Mouse (Mus musculus) stomach, postnatal 0 days (tissue): ENCODE measurements at regions not wholly inside any gene's neighbourhood (a gene's known extent, or its start where the extent isn't known, plus 50 kb on each side); places are given as distances from the start of the nearest gene placed in this dataset.

ENCODE experiments used
- ATAC-seq: fragments of 200-750 bp; cut with Nextera tagmentation; 2 replicates; pipeline ENCODE4 v1.8.0; 2017; ENCODE audit not compliant: low FRiP score, low TSS enrichment
- DNase-seq: peaks from one replicate; pipeline ENCODE4 v3.0.0-alpha.2; 2016; ENCODE audit warnings: low spot score
- H3K27ac ChIP-seq: fragments of 300-500 bp; sonication (generic); replicated peaks from 2 replicates; pipeline ENCODE4 v1.5.1; 2014; ENCODE audit warnings: mild to moderate bottlenecking, control low read depth
- H3K27me3 ChIP-seq: fragments of 300-500 bp; sonication (generic); 2 replicates; pipeline ENCODE4 v1.6.1; 2014; ENCODE audit warnings: low read length; ENCODE audit not compliant: control insufficient read depth, insufficient read depth
- H3K36me3 ChIP-seq: fragments of 300-500 bp; sonication (generic); 2 replicates; pipeline ENCODE4 v1.6.1; 2014; ENCODE audit warnings: low read length, mixed read lengths; ENCODE audit not compliant: control insufficient read depth, insufficient read depth
- H3K4me1 ChIP-seq: fragments of 300-500 bp; sonication (generic); replicated peaks from 2 replicates; pipeline ENCODE4 v1.6.1; 2014; ENCODE audit warnings: antibody characterized with exemption; ENCODE audit not compliant: control insufficient read depth, insufficient read depth
- H3K4me2 ChIP-seq: fragments of 300-500 bp; sonication (generic); replicated peaks from 2 replicates; pipeline ENCODE4 v1.6.1; 2014; ENCODE audit warnings: low read depth, mild to moderate bottlenecking, control low read depth, moderate library complexity
- H3K4me3 ChIP-seq: fragments of 300-500 bp; sonication (generic); 2 replicates; pipeline ENCODE4 v1.5.1; 2014; ENCODE audit warnings: low read depth, low read length, control low read depth
- H3K9ac ChIP-seq: fragments of 300-500 bp; sonication (generic); 2 replicates; pipeline ENCODE4 v1.6.1; 2014; ENCODE audit warnings: mild to moderate bottlenecking, low read length, control low read depth, mixed read lengths
- H3K9me3 ChIP-seq: fragments of 300-500 bp; sonication (generic); 2 replicates; pipeline ENCODE4 v1.6.1; 2016; ENCODE audit warnings: low read length; ENCODE audit not compliant: control insufficient read depth
- CTCF ChIP-seq: IDR thresholded peaks from 2 replicates; pipeline ENCODE4 v1.5.1; 2016; ENCODE audit warnings: antibody characterized with exemption, low read depth, mild to moderate bottlenecking, moderate library complexity
- EP300 ChIP-seq: optimal IDR thresholded peaks from 2 replicates; pipeline ENCODE3; 2016; ENCODE audit warnings: antibody characterized with exemption
- WGBS: fragments of 180-500 bp; shearing (Covaris S2); extraction: QIAGEN DNeasy Blood & Tissue Kit; methylation state at CpG from one replicate; pipeline ENCODE4 v1.1.7; 2014; 5-methylcytosine and 5-hydroxymethylcytosine counted together

DNA sequence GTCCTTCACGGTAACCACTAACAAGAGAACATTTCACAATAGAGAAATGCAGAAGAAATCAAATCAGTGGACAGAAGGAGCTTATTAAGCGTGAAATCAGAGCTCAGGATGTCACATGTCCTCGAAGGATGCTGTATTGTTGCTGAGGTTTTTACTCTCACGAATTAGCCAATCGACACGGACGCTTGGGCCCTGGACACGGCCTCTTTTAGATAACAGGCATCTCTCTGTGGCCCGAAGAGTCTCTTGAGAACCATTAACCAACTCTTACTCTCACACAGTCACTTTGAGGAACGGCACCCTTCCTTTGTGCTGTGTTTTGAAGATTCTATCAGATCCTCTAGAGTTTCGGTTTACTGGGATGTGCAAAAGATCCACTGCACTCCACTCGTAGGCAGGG is 128.2 kb downstream of the Tsen15 start:
- Histone ChIP-seq H3K27me3 (no peaks in the 10 kb centered on the region), H3K4me3 (no peak overlapping the region), H3K9ac (no peak overlapping the region), H3K4me1 (no peaks in the 10 kb centered on the region), H3K9me3 (no peaks in the 10 kb centered on the region), H3K4me2 (no peak overlapping the region), H3K36me3 (no peaks in the 10 kb centered on the region), H3K27ac (no peak overlapping the region)
- ATAC-seq, result no peak
- TF ChIP-seq EP300 (no peak), CTCF (no peak)
- no peak for DNase-seq
- 82% methylated on average over 12 of the region's 12 CpGs for WGBS

DNA sequence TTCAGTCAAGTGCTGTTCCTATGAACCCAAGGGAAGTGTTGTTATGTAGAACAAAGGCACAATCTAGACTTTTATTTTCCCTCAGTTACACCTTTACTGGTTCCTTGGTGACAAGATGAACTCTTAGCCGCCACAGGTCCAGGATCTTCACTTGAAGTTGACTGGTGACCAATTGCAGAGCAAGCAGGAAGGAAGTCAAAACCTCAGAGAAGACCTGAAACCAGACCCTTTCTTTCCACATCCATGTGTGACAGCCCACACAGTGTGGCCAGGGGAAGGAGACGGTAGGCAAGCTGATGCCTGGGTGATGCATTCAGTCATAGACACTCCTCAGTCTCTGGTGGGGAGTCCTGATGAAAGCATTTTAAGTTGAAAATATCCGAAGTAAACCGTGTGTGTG is 132.6 kb downstream of the Tsen15 start:
- no peak for TF ChIP-seq CTCF
- no peak for TF ChIP-seq EP300
- Histone ChIP-seq H3K9ac (no peak overlapping the region), H3K4me3 (no peak overlapping the region), H3K9me3 (no peaks in the 10 kb centered on the region), H3K4me2 (no peak overlapping the region), H3K4me1 (no peaks in the 10 kb centered on the region), H3K36me3 (no peaks in the 10 kb centered on the region), H3K27ac (no peak overlapping the region), H3K27me3 (no peaks in the 10 kb centered on the region)
- ATAC-seq, result no peak
- no peak for DNase-seq
- 84% methylated on average over 4 of the region's 4 CpGs for WGBS

DNA sequence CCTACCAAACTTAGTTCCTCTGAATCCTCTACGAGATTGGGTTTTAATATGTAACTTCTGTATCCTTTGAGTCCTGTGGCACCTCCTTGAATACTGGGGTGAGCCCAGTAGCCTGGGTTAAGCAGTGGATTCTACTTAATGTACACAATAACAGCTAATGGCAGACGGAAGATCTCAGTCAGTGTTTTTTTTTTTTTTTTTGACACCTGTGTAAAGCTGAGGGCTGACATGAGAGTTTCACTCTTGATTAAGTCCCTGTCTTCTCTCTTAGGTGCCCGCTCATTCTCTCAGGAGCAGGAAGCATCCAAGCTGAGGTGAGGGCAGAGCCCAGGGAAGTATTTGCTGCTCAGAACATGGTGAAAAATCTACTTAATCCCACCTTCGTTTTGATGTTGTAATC is 133.0 kb downstream of the Tsen15 start:
- Histone ChIP-seq H3K27me3 (no peaks in the 10 kb centered on the region), H3K9me3 (no peaks in the 10 kb centered on the region), H3K4me1 (no peaks in the 10 kb centered on the region), H3K4me2 (no peak overlapping the region), H3K36me3 (no peaks in the 10 kb centered on the region), H3K9ac (no peak overlapping the region), H3K4me3 (no peak overlapping the region), H3K27ac (no peak overlapping the region)
- 61% methylated on average over 4 of the region's 4 CpGs for WGBS
- no peak for TF ChIP-seq EP300
- TF ChIP-seq CTCF, result no peak
- no peak for ATAC-seq
- no peak for DNase-seq

DNA sequence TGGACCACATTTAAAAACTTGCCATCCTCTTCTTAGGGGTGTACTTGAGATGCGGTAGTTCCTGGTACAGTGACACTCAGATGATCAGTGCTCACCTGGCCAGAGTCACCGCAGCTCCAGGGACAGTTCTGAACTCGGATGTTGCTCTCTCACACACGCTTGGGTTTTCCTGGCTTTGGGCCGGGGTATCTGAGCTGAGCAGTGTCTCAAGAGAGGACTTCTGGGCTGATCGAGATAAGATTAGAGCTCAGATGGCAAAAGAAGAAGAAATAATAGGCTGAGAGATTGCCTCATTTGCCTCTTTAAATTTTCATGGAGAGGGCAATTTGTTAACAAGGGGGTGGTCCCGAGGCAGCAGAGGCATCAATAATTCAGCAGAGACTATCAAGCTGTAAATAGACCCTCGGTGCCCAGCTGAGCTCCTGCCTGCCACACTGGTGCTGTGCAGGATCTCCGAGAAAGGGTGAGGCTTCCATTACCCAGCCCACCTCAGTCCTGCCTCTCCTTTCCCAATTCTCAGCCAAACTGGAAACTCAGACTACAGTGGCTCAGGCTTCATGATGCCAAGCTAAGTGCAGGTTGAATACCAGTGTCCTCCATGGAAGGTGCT is 133.7 kb downstream of the Tsen15 start:
- H3K9me3 ChIP-seq, result no peaks in the 10 kb centered on the region
- WGBS, result 70% methylated on average over 9 of the region's 9 CpGs
- no peak overlapping the region for H3K9ac ChIP-seq
- ATAC-seq, result no peak
- H3K4me1 ChIP-seq, result no peaks in the 10 kb centered on the region
- DNase-seq, result no peak
- no peak overlapping the region for H3K4me2 ChIP-seq
- TF ChIP-seq EP300 (no peak), CTCF (no peak)
- H3K27ac ChIP-seq, result no peak overlapping the region
- H3K27me3 ChIP-seq, result no peaks in the 10 kb centered on the region
- H3K4me3 ChIP-seq, result no peak overlapping the region
- H3K36me3 ChIP-seq, result no peaks in the 10 kb centered on the region

DNA sequence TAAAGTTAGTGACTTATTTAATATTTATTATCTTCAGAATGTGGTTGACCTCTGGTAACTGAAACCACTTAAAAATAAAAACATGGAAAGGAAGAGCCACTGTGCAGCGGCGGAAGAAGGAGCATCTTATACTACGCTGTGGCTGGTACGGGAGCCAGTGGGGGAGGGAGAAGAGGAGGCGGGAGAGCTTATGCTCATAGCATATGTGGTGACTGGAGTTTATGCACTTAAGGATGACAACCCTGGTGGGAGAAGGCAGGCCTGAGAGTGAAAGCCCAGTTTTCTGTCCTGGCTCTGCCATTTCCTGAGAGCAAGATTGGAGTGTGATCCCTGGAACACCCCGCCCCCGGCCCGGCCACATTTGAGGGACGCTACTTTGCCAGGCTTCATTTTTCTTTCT is 145.5 kb downstream of the Tsen15 start:
- Histone ChIP-seq H3K27me3 (no peaks in the 10 kb centered on the region), H3K9ac (no peak overlapping the region), H3K36me3 (no peaks in the 10 kb centered on the region), H3K4me2 (no peak overlapping the region), H3K4me3 (no peak overlapping the region), H3K9me3 (no peaks in the 10 kb centered on the region), H3K27ac (no peak overlapping the region), H3K4me1 (no peaks in the 10 kb centered on the region)
- TF ChIP-seq EP300 (no peak), CTCF (no peak)
- WGBS, result 91% methylated on average over 9 of the region's 9 CpGs
- no peak for ATAC-seq
- no peak for DNase-seq

DNA sequence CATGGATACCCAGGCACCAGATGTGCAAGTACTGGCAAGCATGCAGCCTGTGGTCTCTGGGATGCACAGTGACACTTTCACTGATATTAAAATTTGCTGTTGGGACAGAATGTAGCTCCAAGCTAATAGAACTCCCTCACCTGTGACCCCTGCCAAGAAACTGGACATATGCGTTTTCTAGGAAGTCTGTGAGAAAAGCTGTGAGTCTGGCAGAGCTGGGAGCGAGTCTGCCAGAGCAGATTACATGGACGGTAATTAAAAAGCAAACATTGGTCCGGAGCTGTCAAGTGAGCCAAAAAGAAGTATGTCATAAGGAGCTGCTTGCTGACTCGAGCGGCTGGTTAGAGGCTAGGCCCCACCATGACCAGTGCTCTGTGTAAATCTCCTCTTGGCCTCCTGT is 147.1 kb downstream of the Tsen15 start:
- WGBS, result 18% methylated on average over 6 of the region's 6 CpGs

More for the DNA sequence above, 147.1 kb downstream of the Tsen15 start:
- TF ChIP-seq CTCF (no peak), EP300 (no peak)
- ATAC-seq (peak; percentile 42; the same call in 1 of the 2 replicates), DNase-seq (no peak)
- no peak overlapping the region for H3K4me2 ChIP-seq
- no peaks in the 10 kb centered on the region for H3K27me3 ChIP-seq
- H3K9ac ChIP-seq, result no peak overlapping the region
- no peak overlapping the region for H3K27ac ChIP-seq
- H3K4me1 ChIP-seq, result no peaks in the 10 kb centered on the region
- no peaks in the 10 kb centered on the region for H3K36me3 ChIP-seq
- no peaks in the 10 kb centered on the region for H3K9me3 ChIP-seq
- H3K4me3 ChIP-seq, result no peak overlapping the region
